In genomic region chr4:150908512-150908911, GRCm38 (mm10) we compare ENCODE assay signal across 8 mouse cellular contexts. TPM values are rescaled to one million over a fixed set of nuclear protein-coding genes. Genes with fewer than 3 reads are reported as not detected.
DNase-seq lines count a peak whose midpoint lies in the region; ATAC-seq and TF ChIP-seq lines count a peak whose summit lies in the region.
"Not testable (repeated sequence)": the region's sequence is repeated elsewhere in the genome, so short reads cannot be mapped to it uniquely, and the experiment has no call there.

No protein-coding gene starts in this region.

- H3K27ac ChIP-seq in bone marrow, adult 2 months (ENCODE audit: control insufficient read depth, insufficient read depth, low read depth, low read length, poor library complexity); forebrain, embryonic 13.5 days; hindbrain, embryonic 14.5 days; liver, embryonic 14.5 days; midbrain, embryonic 13.5 days: not testable (repeated sequence)

- H3K9me3 ChIP-seq in forebrain, embryonic 13.5 days (replicated peaks); hindbrain, embryonic 14.5 days (ENCODE audit: control insufficient read depth, low read length); liver, embryonic 14.5 days (ENCODE audit: control insufficient read depth, low read length); midbrain, embryonic 13.5 days: not testable (repeated sequence)

- H3K4me3 ChIP-seq in bone marrow, adult 2 months (replicated peaks; ENCODE audit: control insufficient read depth, low read depth, low read length) = not testable (repeated sequence)
- H3K4me3 ChIP-seq in forebrain, embryonic 13.5 days = peak overlapping the region; percentile 76; the same call in 1 of the 2 replicates
- peak overlapping the region; percentile 88; the same call in 1 of the 2 replicates for H3K4me3 ChIP-seq in hindbrain, embryonic 14.5 days (replicated peaks; ENCODE audit: low read length)
- peak overlapping the region in 1 of 2 experiments; percentile 83; a peak in 2 of 4 replicates for H3K4me3 ChIP-seq in liver, embryonic 14.5 days (ENCODE audit: insufficient read depth in 1 of 2, low read depth in 2 of 2, low read length in 2 of 2)
- H3K4me3 ChIP-seq in midbrain, embryonic 13.5 days (replicated peaks) = peak overlapping the region; percentile 73; the same call in 1 of the 2 replicates

- H3K36me3 ChIP-seq in forebrain, embryonic 13.5 days (ENCODE audit: poor library complexity, severe bottlenecking) = peaks cover 20% of the 10 kb centered on the region
- peaks cover 21% of the 10 kb centered on the region for H3K36me3 ChIP-seq in hindbrain, embryonic 14.5 days (replicated peaks; ENCODE audit: control insufficient read depth, insufficient read depth)
- H3K36me3 ChIP-seq in liver, embryonic 14.5 days (replicated peaks; ENCODE audit: control insufficient read depth, insufficient read depth, low read depth) = not testable (repeated sequence)
- H3K36me3 ChIP-seq in midbrain, embryonic 13.5 days = peaks cover 26% of the 10 kb centered on the region

- peak; percentile 34 to 41 for DNase-seq in B cell, adult 2 months
- DNase-seq in hindbrain, embryonic 14.5 days (ENCODE audit: low spot score); liver, embryonic 14.5 days (ENCODE audit: low read depth in 3 of 3, low spot score in 3 of 3): not testable (repeated sequence)
- peak; percentile 48 for DNase-seq in kidney, postnatal 10 days
- peak; percentile 30 for DNase-seq in right cerebral cortex, postnatal 4 days

- not testable (repeated sequence) for ATAC-seq in forebrain, embryonic 13.5 days; hindbrain, embryonic 14.5 days (ENCODE audit: low FRiP score); liver, embryonic 14.5 days (ENCODE audit: insufficient read depth); midbrain, embryonic 13.5 days

- TF ChIP-seq CTCF in bone marrow, adult 2 months (IDR thresholded peaks at IDR 0.05; ENCODE audit: control insufficient read depth, insufficient read depth, low read length) = peak; percentile 24; the same call in 1 of the 2 replicates
- TF ChIP-seq CTCF in liver, embryonic 14.5 days (IDR thresholded peaks at IDR 0.05; ENCODE audit: low read depth) = peak; percentile 59

- not testable (repeated sequence) for TF ChIP-seq POLR2A in bone marrow, adult 2 months (IDR thresholded peaks at IDR 0.05; ENCODE audit: borderline replicate concordance, control insufficient read depth, low read depth, low read length)

- TF ChIP-seq EP300 in liver, embryonic 14.5 days (IDR thresholded peaks at IDR 0.05; ENCODE audit: low read depth) = not testable (repeated sequence)

- not testable (repeated sequence) for H3K4me1 ChIP-seq in bone marrow, adult 2 months (ENCODE audit: control insufficient read depth, insufficient read depth, low read length)
- peaks cover 24% of the 10 kb centered on the region for H3K4me1 ChIP-seq in forebrain, embryonic 13.5 days
- peaks cover 20% of the 10 kb centered on the region for H3K4me1 ChIP-seq in hindbrain, embryonic 14.5 days (replicated peaks; ENCODE audit: control insufficient read depth, insufficient read depth, low read length)
- H3K4me1 ChIP-seq in liver, embryonic 14.5 days (replicated peaks; ENCODE audit: control insufficient read depth in 2 of 2, insufficient read depth in 2 of 2, low read length in 1 of 2) = peaks cover 6 to 20% of the 10 kb centered on the region in 2 experiments
- H3K4me1 ChIP-seq in midbrain, embryonic 13.5 days (replicated peaks) = peaks cover 29% of the 10 kb centered on the region

- WGBS in bone marrow, adult 2 months = 65% methylated on average over 5 of the region's 5 CpGs
- 77% methylated on average over 5 of the region's 5 CpGs for WGBS in forebrain, embryonic 13.5 days
- WGBS in hindbrain, embryonic 14.5 days = 77% methylated on average over 5 of the region's 5 CpGs
- WGBS in liver, embryonic 14.5 days (ENCODE audit: insufficient replicate concordance) = 56% methylated on average over 5 of the region's 5 CpGs
- WGBS in midbrain, embryonic 13.5 days = 76% methylated on average over 5 of the region's 5 CpGs

- H3K27me3 ChIP-seq in forebrain, embryonic 13.5 days; hindbrain, embryonic 14.5 days (ENCODE audit: control insufficient read depth, insufficient read depth, low read length); liver, embryonic 14.5 days (ENCODE audit: control insufficient read depth, insufficient read depth, low read length); midbrain, embryonic 13.5 days: not testable (repeated sequence)

- H3K4me2 ChIP-seq in forebrain, embryonic 13.5 days = peak overlapping the region; percentile 85
- H3K4me2 ChIP-seq in hindbrain, embryonic 14.5 days (replicated peaks) = peak overlapping the region; percentile 75; the same call in 1 of the 2 replicates
- peak overlapping the region; percentile 93 for H3K4me2 ChIP-seq in liver, embryonic 14.5 days (ENCODE audit: low read depth)
- H3K4me2 ChIP-seq in midbrain, embryonic 13.5 days (replicated peaks) = peak overlapping the region; percentile 87

- not testable (repeated sequence) for H3K9ac ChIP-seq in forebrain, embryonic 13.5 days; hindbrain, embryonic 14.5 days; liver, embryonic 14.5 days (replicated peaks); midbrain, embryonic 13.5 days (replicated peaks)

RNA-seq across cellular contexts. Expression of gene Park7, which starts 5.7 kb away (rescaled TPM):
- 73.9 and 121 TPM in 2 replicates for polyA plus RNA-seq in bone marrow, adult 2 months (2011; ENCODE audit: insufficient read depth, insufficient read length, low replicate concordance, missing spikeins)
- polyA plus RNA-seq in forebrain, embryonic 13.5 days (2015; fragmentation: Nextera tagmentation; extraction: Ambion mirVana) = 414 and 420 TPM in 2 replicates
- polyA plus RNA-seq in hindbrain, embryonic 14.5 days (2014; fragmentation: Nextera tagmentation; extraction: Ambion mirVana) = 383 and 392 TPM in 2 replicates
- polyA plus RNA-seq in liver, embryonic 14.5 days (2012; rRNA removed) = 130 and 180 TPM in 2 replicates
- 259 and 263 TPM in 2 replicates for polyA plus RNA-seq in liver, embryonic 14.5 days (2014; fragmentation: Nextera tagmentation; extraction: Ambion mirVana)
- polyA plus RNA-seq in midbrain, embryonic 13.5 days (2015; fragmentation: Nextera tagmentation; extraction: Ambion mirVana) = 373 and 377 TPM in 2 replicates

RNA-seq across cellular contexts. Expression of gene Tnfrsf9, which starts 5.8 kb away (rescaled TPM):
- polyA plus RNA-seq in bone marrow, adult 2 months (2011; ENCODE audit: insufficient read depth, insufficient read length, low replicate concordance, missing spikeins) = not detected in 2 replicates
- 0.13 and 0.16 TPM in 2 replicates for polyA plus RNA-seq in forebrain, embryonic 13.5 days (2015; fragmentation: Nextera tagmentation; extraction: Ambion mirVana)
- 0.20 and 0.25 TPM in 2 replicates for polyA plus RNA-seq in hindbrain, embryonic 14.5 days (2014; fragmentation: Nextera tagmentation; extraction: Ambion mirVana)
- 0.08 and 0.10 TPM in 2 replicates for polyA plus RNA-seq in liver, embryonic 14.5 days (2012; rRNA removed)
- not detected in 2 replicates for polyA plus RNA-seq in liver, embryonic 14.5 days (2014; fragmentation: Nextera tagmentation; extraction: Ambion mirVana)
- 0.12 and 0.16 TPM in 2 replicates for polyA plus RNA-seq in midbrain, embryonic 13.5 days (2015; fragmentation: Nextera tagmentation; extraction: Ambion mirVana)

RNA-seq across cellular contexts. Expression of gene Errfi1, which starts 54.8 kb away (rescaled TPM):
- polyA plus RNA-seq in bone marrow, adult 2 months (2011; ENCODE audit: insufficient read depth, insufficient read length, low replicate concordance, missing spikeins) = 7.3 and 14.7 TPM in 2 replicates
- polyA plus RNA-seq in forebrain, embryonic 13.5 days (2015; fragmentation: Nextera tagmentation; extraction: Ambion mirVana) = 13.7 TPM in 2 replicates
- polyA plus RNA-seq in hindbrain, embryonic 14.5 days (2014; fragmentation: Nextera tagmentation; extraction: Ambion mirVana) = 36.3 and 39.6 TPM in 2 replicates
- polyA plus RNA-seq in liver, embryonic 14.5 days (2012; rRNA removed) = 11.3 and 12.6 TPM in 2 replicates
- 23.1 and 26.1 TPM in 2 replicates for polyA plus RNA-seq in liver, embryonic 14.5 days (2014; fragmentation: Nextera tagmentation; extraction: Ambion mirVana)
- 18.7 and 20.1 TPM in 2 replicates for polyA plus RNA-seq in midbrain, embryonic 13.5 days (2015; fragmentation: Nextera tagmentation; extraction: Ambion mirVana)
